Mouse (Mus musculus) retina, postnatal 1 day (tissue): ENCODE data around the gene Rpusd2.
A peak's percentile ranks its signal among the peaks of the same experiment; 100 is the strongest.
"Not testable (repeated sequence)": the region's sequence is repeated elsewhere in the genome, so short reads cannot be mapped to it uniquely, and the experiment has no call there.

Experiments used
- DNase-seq: peaks from one replicate; pipeline ENCODE4 v3.0.0-alpha.2; 2012

Rpusd2 gene

GRCm38 (mm10) chr2:119034656-119035396, at the start of gene Rpusd2:
Rpusd2 (plus strand) TSS chr2:119034790.
- peak; percentile 98 for DNase-seq

- no peak for DNase-seq
These were observed 39.1 kb upstream of the Rpusd2 start for GRCm38 (mm10) chr2:118995490-118995889.

GRCm38 (mm10) chr2:118995919-118996797, 38.4 kb upstream of the Rpusd2 start:
- peak; percentile 61 for DNase-seq

- DNase-seq = no peak
These were observed 37.8 kb upstream of the Rpusd2 start for GRCm38 (mm10) chr2:118996798-118997105.

- no peak for DNase-seq
These were observed 36.3 kb upstream of the Rpusd2 start for GRCm38 (mm10) chr2:118998115-118998866.

- DNase-seq = no peak
These were observed 35.5 kb upstream of the Rpusd2 start for GRCm38 (mm10) chr2:118999025-118999639.

GRCm38 (mm10) chr2:119006886-119007285, 27.7 kb upstream of the Rpusd2 start:
- DNase-seq = no peak

- DNase-seq = no peak
These were observed 25.2 kb upstream of the Rpusd2 start for GRCm38 (mm10) chr2:119009376-119009775.

GRCm38 (mm10) chr2:119014989-119015388, 19.6 kb upstream of the Rpusd2 start:
- no peak for DNase-seq

GRCm38 (mm10) chr2:119015604-119016180, 18.9 kb upstream of the Rpusd2 start:
- no peak for DNase-seq

- not testable (repeated sequence) for DNase-seq
These were observed 18.3 kb upstream of the Rpusd2 start for GRCm38 (mm10) chr2:119016312-119016711.

- DNase-seq = no peak
These were observed 16.9 kb upstream of the Rpusd2 start for GRCm38 (mm10) chr2:119017647-119018046.

- DNase-seq = peak; percentile 66
These were observed 16.0 kb upstream of the Rpusd2 start for GRCm38 (mm10) chr2:119018391-119019122.

- DNase-seq = peak; percentile 73
These were observed 15.5 kb upstream of the Rpusd2 start for GRCm38 (mm10) chr2:119019131-119019530.

GRCm38 (mm10) chr2:119019538-119019937, 15.1 kb upstream of the Rpusd2 start:
- peak; percentile 28 for DNase-seq

GRCm38 (mm10) chr2:119023154-119023660, 11.4 kb upstream of the Rpusd2 start:
- DNase-seq = no peak

GRCm38 (mm10) chr2:119024536-119025238, 9.9 kb upstream of the Rpusd2 start:
- peak; percentile 34 for DNase-seq

- no peak for DNase-seq
These were observed 9.4 kb upstream of the Rpusd2 start for GRCm38 (mm10) chr2:119025239-119025616.

- DNase-seq = no peak
These were observed 7.6 kb upstream of the Rpusd2 start for GRCm38 (mm10) chr2:119026951-119027350.

GRCm38 (mm10) chr2:119028941-119029551, 5.5 kb upstream of the Rpusd2 start, which contains the start of gene Ccdc32:
Ccdc32 (minus strand) TSS chr2:119029393.
- peak; percentile 95 for DNase-seq
